Mouse (Mus musculus): ENCODE results near the gene Alpl.

DNA sequence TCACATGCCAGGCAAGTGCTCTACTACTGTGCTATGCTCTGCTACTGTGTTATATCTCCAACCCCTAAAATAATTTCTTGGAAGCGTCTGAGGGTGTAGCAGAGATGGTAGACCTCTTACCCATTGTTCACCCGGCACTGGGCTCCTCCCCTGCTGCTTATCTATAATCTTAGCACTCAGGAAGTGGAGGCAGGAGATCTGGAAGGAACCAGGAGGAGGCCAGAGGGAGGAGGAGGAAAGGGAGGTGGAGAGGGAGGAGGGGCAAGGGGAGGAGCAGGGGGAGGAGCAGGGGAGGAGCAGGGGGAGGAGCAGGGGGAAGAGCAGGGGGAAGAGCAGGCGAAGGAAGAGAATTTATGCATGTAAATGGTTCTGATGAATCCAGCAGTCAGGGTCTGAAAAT is 24.5 kb upstream of the Alpl start:
- TF ChIP-seq CTCF (IDR thresholded peaks at IDR 0.05 in 2 of 3, conservative IDR thresholded peaks at IDR 0.05 in 1 of 3; ENCODE audit: control insufficient read depth in 1 of 3, insufficient read depth in 1 of 3, low read depth in 2 of 3, low read length in 3 of 3, poor library complexity in 1 of 3, severe bottlenecking in 1 of 3), result no peak
- TF ChIP-seq ETS1 (IDR thresholded peaks at IDR 0.05; ENCODE audit: low read depth, low read length), result no peak
- no peak for TF ChIP-seq KAT2A (conservative IDR thresholded peaks at IDR 0.05; ENCODE audit: low read depth, low read length)
- TF ChIP-seq POLR2AphosphoS2 (IDR thresholded peaks at IDR 0.05; ENCODE audit: low read length), result no peak
- no peak for TF ChIP-seq POLR2AphosphoS5 (IDR thresholded peaks at IDR 0.05; ENCODE audit: borderline replicate concordance, low read depth, low read length)
- no peak for TF ChIP-seq USF1 (IDR thresholded peaks at IDR 0.05; ENCODE audit: low read depth, low read length)
- no peak for TF ChIP-seq NRF1 (IDR thresholded peaks at IDR 0.05; ENCODE audit: insufficient read depth, low read depth, low read length, poor library complexity, severe bottlenecking)
- TF ChIP-seq MAFK (IDR thresholded peaks at IDR 0.05; ENCODE audit: borderline replicate concordance, low read depth, low read length), result no peak
- no peak for TF ChIP-seq CHD2 (IDR thresholded peaks at IDR 0.05; ENCODE audit: low read length)
- TF ChIP-seq EP300 (IDR thresholded peaks at IDR 0.05; ENCODE audit: low read depth in 1 of 2, low read length in 2 of 2), result no peak
- no peak for TF ChIP-seq POLR2A (IDR thresholded peaks at IDR 0.05; ENCODE audit: control insufficient read depth in 1 of 2, insufficient read depth in 1 of 2, low read depth in 1 of 2, low read length in 2 of 2, poor library complexity in 1 of 2)
- TF ChIP-seq MYC (IDR thresholded peaks at IDR 0.05; ENCODE audit: low read depth, low read length), result no peak
